Mouse (Mus musculus) adipocyte (in vitro differentiated cells): ENCODE measurements around the gene Rabgap1l.

Experiments
- DNase-seq: peaks from one replicate; pipeline ENCODE4 v3.0.0-alpha.2; 2016; ENCODE audit warnings: low spot score

Rabgap1l gene

GRCm38 (mm10) chr1:160176903-160177302, 616.1 kb downstream of the Rabgap1l start:
- DNase-seq = no peak
